Mouse (Mus musculus): ENCODE data around the gene Scd3.

DNA sequence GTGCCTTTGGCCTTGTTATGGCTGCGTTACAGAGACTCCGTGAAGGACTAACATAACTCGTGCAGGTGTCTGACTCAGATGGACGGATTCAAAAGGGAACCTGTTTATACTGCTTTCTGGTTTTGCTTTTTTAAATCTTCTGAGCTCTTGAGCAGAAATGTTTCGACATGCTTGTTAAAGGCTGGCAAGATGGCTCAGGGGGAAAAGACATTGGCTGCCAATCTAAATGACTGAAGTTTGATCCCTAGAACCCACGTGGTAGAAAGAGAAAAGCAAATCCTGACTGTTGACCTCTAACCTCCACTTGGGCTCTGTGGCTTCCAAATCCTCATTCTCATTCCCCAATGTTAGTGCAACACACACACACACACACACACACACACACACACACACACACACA, 4.6 kb upstream of the Scd3 start:
- TF ChIP-seq POLR2A (IDR thresholded peaks at IDR 0.05; ENCODE audit: insufficient read depth, low read depth, low read length) (no peak), CTCF (IDR thresholded peaks at IDR 0.05; ENCODE audit: insufficient read depth, low read depth, low read length) (no peak)

All from olfactory bulb, adult 2 months (tissue).